Mouse (Mus musculus) G1E-ER4 (cell line): ENCODE results near the gene Lrmp. TPM values are rescaled to one million over a fixed set of nuclear protein-coding genes. Genes with fewer than 3 reads are reported as not detected.

Source experiments
- GATA1 ChIP-seq: IDR thresholded peaks from one replicate; pipeline ENCODE4 v1.8.0; 2012; ENCODE audit warnings: low read length, inconsistent platforms
- polyA plus RNA-seq: library from polyadenylated mRNA; stranded (reverse); fragments of >175 nt; gene quantifications from 2 replicates; pipeline ENCODE4 v1.2.3, GENCODE M21; 2012

Gene Lrmp
- polyA plus RNA-seq, 1 experiment = not detected

DNA sequence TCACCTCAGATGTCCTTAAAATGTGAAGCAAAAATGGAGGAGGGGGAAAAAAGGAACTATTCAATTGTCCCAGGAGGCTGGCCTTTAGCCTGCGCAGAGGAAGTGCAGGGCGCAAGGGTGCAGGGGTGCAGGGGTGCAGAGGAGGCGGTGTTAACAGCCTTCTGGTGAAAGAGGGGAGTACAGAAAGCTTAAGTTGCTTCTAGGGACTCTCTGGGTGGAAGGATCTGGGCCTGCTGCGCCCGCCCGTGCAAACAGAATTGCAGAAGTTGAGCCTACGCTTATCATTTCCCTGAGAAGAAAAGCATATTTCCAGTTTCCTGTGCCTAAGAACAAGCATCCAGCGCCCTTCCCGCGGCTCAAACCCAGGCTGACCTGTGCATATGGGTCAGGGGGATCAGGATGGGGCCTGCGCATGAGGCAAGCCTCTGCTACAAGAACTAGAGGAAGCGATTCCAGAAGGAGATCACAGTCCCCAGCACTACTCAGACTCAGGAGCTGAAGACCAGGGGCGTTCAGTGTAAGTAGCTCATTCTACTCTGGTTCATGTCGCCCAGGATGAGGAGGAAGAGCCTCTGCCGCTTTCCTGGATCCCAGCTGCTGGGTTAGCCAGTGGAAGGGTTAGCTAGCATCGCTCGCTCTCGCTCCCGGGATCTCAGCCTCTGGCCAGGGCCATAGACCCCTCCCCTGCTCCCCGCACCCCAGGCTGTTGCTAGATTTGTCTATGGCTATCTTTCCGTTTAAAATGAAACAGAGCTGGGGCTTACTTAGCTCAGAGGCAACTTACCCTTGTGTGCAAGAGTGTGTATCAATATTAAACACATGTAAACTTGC lies 6.4 kb downstream of the Lrmp start:
- TF ChIP-seq GATA1 = no peak

GRCm38 (mm10) chr6:145122423-145123059 lies 7.1 kb downstream of the Lrmp start:
- no peak for TF ChIP-seq GATA1

GRCm38 (mm10) chr6:145123136-145124060 lies 7.9 kb downstream of the Lrmp start:
- TF ChIP-seq GATA1 = no peak

DNA sequence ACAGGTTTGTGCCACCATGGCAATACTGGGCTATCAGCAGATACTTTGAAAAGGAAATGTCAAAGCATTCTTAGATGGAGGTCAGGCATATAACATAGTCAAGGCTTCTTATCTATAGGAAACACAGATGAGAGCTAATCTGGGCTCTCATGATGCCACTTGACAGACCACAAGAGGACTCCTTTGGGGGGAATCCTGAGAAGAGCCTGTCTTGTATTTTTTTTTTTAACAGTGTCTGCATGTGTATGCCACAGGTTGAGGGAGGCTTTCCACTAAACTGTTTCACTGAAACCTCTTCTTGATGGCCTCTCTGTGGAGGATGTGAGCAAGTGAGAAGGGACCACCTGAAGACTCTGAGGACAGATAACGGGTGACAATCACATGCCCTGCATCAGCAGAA lies 9.2 kb downstream of the Lrmp start:
- no peak for TF ChIP-seq GATA1

- no peak for TF ChIP-seq GATA1
Observed at GRCm38 (mm10) chr6:145125591-145126113, 10.2 kb downstream of the Lrmp start.

DNA sequence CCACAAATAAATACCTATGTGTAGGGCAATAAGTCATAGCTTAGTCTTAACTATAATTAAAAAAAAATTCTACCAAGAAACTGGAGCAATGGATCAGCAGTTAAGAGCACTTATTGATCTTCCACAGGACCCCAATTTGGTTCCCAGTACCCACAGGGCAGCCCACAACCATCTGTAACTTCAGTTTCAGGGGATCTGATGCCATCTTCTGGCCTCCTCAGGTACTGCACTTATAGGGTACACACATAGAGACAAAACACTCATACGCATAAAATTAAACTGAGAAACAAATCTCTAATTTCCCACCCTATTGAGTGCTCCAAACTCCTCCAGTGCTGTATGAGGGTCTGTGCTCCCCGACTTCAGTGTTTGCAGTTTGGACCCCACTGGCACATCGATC lies 12.2 kb downstream of the Lrmp start:
- no peak for TF ChIP-seq GATA1

DNA sequence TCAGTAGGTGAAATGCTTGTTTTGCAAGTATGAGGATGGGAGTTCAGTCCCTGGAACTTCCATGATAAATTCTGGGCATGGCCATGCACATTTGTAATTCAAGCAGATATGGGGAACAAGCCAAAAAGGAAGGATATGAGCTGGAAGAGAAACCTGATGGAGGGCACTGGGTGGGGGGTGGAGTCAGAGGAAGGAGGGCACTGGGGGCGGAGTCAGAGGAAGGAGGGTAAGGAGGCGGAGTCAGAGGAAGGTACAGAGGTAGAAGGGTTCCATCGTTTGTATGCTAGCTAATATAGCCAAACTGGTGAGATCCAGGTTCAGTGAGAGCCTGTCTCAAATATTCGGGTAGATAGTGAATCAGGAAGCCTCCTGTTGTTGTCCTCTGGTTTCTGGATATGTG lies 14.1 kb downstream of the Lrmp start:
- no peak for TF ChIP-seq GATA1

DNA sequence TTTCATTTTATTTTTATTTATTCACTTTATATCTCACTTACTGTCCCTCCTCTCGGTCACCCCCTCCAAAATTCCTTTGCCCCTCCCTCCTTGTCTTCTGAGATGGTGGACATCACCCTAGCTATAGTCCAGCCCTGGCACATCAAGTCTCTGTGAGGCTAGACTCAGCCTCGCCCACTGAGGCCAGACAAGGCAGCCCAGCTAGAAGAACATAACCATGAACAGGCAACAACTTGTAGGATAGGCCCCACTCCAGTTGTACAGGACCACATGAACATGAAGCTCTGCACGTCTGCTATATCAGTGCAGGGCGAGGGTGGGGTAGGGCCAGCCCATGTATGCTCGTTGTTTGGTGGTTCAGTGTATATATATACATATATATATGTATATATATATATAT lies 16.5 kb downstream of the Lrmp start:
- no peak for TF ChIP-seq GATA1

DNA sequence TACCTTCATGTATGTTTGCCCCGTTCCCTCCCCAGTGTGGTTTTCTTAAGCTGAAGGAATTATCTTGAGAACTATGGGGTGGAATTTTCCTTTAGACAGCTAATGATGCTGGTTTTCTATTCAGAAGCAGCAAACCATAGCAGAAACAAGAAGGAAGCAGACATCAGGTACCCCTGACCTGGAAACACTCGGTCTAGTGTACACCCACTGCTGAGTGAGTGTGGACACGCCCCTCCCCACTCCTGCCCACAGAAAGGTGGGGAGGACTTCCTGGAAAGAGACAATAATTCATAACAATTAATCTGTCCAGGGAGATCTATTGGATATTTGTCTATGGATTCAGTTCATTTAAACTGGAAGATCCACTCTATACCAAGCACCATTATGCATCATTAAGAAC lies 19.8 kb downstream of the Lrmp start:
- TF ChIP-seq GATA1 = no peak

- no peak for TF ChIP-seq GATA1
Observed at GRCm38 (mm10) chr6:145135804-145136203, 20.4 kb downstream of the Lrmp start.

- TF ChIP-seq GATA1 = no peak
Observed at GRCm38 (mm10) chr6:145136831-145137230, 21.4 kb downstream of the Lrmp start.

GRCm38 (mm10) chr6:145139236-145139635 lies 23.8 kb downstream of the Lrmp start:
- no peak for TF ChIP-seq GATA1

GRCm38 (mm10) chr6:145139776-145140475 lies 24.5 kb downstream of the Lrmp start:
- no peak for TF ChIP-seq GATA1

DNA sequence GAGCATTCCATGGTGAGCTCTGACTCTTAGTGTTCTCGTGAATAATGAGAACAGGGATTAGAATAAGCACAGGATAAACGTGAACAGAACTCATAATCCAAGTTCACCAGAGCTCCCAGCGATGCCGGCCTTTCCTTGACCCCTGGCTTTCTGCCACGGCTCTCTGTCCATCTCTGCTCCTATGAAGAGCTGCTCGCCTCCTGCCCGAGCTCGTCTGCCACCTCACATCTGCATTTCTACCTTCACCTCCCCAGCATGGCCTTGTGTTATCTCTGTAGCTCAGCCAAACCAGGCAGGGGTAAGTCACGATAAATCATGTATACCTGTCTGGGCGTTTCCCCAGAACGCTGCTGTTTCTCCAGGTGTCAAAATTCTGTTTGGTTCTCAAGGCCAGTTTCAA lies 25.3 kb downstream of the Lrmp start:
- TF ChIP-seq GATA1 = no peak

DNA sequence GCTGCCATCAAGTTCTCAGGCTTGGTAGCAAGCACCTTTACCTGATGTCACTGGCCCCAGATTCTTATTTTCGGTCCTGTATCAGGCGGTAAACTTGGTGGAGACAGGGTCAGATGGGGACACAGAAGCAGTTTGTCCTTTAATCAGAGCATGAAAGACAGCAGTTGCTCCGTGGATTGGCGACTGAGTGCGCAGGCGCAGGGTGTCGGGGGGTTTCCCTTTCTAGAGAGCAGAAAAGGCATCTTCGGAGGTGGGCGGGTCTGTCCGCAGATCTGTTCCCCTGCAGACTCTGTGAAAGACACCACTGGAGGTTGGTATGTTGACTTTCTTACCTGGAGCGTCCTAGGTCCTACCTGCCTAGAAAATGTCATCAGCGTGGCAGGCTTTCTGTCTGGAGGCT lies 26.4 kb downstream of the Lrmp start:
- no peak for TF ChIP-seq GATA1

- TF ChIP-seq GATA1 = no peak
Observed at GRCm38 (mm10) chr6:145145173-145145572, 29.7 kb downstream of the Lrmp start.
